Mouse (Mus musculus): ENCODE data around the gene Golph3l. TPM values are rescaled to one million over a fixed set of nuclear protein-coding genes. Genes with fewer than 3 reads are reported as not detected.
"Not testable (repeated sequence)": the region's sequence is repeated elsewhere in the genome, so short reads cannot be mapped to it uniquely, and the experiment has no call there.

The Golph3l gene
- polyA plus RNA-seq, 1 experiment from 2014 or later = 38.5 TPM

DNA sequence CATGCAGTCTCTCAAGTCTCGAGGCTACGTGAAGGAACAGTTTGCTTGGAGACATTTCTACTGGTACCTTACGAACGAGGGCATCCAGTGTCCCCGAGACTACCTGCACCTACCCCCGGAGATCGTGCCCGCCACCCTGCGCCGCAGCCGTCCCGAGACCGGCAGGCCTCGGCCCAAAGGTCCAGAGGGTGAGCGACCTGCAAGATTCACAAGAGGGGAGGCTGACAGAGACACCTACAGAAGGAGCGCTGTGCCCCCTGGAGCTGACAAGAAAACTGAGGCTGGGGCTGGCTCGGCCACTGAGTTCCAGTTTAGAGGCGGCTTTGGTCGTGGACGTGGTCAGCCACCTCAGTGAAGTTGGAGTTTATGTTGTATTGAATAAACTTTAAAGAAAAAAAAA lies 33.7 kb downstream of the Golph3l start:
- 96% methylated on average over 18 of the region's 20 CpGs for WGBS
- not testable (repeated sequence) for H3K9me3 ChIP-seq (ENCODE audit: low read length); H3K27ac ChIP-seq (ENCODE audit: low read length); H3K4me1 ChIP-seq (ENCODE audit: insufficient read depth, low read length); H3K4me3 ChIP-seq (ENCODE audit: low read length); H3K9ac ChIP-seq (replicated peaks; ENCODE audit: low read length); H3K27me3 ChIP-seq (ENCODE audit: insufficient read depth, low read length); H3K4me2 ChIP-seq (replicated peaks; ENCODE audit: low read depth, low read length); ATAC-seq (ENCODE audit: low FRiP score, low TSS enrichment)
- peaks cover 13% of the 10 kb centered on the region; the same call in 1 of the 2 replicates for H3K36me3 ChIP-seq (ENCODE audit: insufficient read depth, low read length)

DNA sequence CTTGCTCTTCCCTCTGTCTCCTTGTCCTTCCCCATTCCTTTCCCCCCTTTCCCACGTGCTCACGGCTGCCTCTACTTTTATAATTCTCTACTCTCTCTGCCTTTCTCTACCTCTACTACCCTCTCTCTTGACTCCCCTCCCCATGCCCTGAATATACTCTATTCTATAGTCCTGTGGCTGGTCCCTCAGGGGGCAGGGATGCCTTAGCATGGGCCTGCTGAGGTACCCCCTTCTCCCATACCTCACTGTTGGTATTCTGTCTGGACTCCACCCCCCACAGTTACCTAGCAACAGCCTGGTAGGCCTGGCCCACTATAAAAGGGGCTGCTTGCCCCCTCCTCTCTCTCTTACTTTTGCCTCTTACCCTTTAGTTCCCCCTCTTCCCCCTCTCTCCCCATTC lies 34.8 kb downstream of the Golph3l start:
- no peak overlapping the region for H3K4me3 ChIP-seq (ENCODE audit: low read length)
- no peaks in the 10 kb centered on the region for H3K27me3 ChIP-seq (ENCODE audit: insufficient read depth, low read length)
- H3K36me3 ChIP-seq (ENCODE audit: insufficient read depth, low read length) = peaks cover 17% of the 10 kb centered on the region
- WGBS = 49% methylated on average over 2 of the region's 2 CpGs
- H3K9me3 ChIP-seq (ENCODE audit: low read length) = no peaks in the 10 kb centered on the region
- ATAC-seq (ENCODE audit: low FRiP score, low TSS enrichment) = no peak
- no peak overlapping the region for H3K4me2 ChIP-seq (replicated peaks; ENCODE audit: low read depth, low read length)
- H3K9ac ChIP-seq (replicated peaks; ENCODE audit: low read length) = no peak overlapping the region
- H3K27ac ChIP-seq (ENCODE audit: low read length) = no peak overlapping the region
- H3K4me1 ChIP-seq (ENCODE audit: insufficient read depth, low read length) = peaks cover 12% of the 10 kb centered on the region

GRCm38 (mm10) chr3:95623991-95624515 lies 35.3 kb downstream of the Golph3l start:
- WGBS = 64% methylated on average over 4 of the region's 5 CpGs
- peak overlapping the region; percentile 74 for H3K9ac ChIP-seq (replicated peaks; ENCODE audit: low read length)
- peak overlapping the region; percentile 91 for H3K27ac ChIP-seq (ENCODE audit: low read length)
- H3K4me2 ChIP-seq (replicated peaks; ENCODE audit: low read depth, low read length) = peak overlapping the region; percentile 58
- H3K9me3 ChIP-seq (ENCODE audit: low read length); H3K27me3 ChIP-seq (ENCODE audit: insufficient read depth, low read length); ATAC-seq (ENCODE audit: low FRiP score, low TSS enrichment): not testable (repeated sequence)
- H3K36me3 ChIP-seq (ENCODE audit: insufficient read depth, low read length) = peaks cover 20% of the 10 kb centered on the region
- peak overlapping the region; percentile 77 for H3K4me3 ChIP-seq (ENCODE audit: low read length)
- peaks cover 12% of the 10 kb centered on the region for H3K4me1 ChIP-seq (ENCODE audit: insufficient read depth, low read length)

DNA sequence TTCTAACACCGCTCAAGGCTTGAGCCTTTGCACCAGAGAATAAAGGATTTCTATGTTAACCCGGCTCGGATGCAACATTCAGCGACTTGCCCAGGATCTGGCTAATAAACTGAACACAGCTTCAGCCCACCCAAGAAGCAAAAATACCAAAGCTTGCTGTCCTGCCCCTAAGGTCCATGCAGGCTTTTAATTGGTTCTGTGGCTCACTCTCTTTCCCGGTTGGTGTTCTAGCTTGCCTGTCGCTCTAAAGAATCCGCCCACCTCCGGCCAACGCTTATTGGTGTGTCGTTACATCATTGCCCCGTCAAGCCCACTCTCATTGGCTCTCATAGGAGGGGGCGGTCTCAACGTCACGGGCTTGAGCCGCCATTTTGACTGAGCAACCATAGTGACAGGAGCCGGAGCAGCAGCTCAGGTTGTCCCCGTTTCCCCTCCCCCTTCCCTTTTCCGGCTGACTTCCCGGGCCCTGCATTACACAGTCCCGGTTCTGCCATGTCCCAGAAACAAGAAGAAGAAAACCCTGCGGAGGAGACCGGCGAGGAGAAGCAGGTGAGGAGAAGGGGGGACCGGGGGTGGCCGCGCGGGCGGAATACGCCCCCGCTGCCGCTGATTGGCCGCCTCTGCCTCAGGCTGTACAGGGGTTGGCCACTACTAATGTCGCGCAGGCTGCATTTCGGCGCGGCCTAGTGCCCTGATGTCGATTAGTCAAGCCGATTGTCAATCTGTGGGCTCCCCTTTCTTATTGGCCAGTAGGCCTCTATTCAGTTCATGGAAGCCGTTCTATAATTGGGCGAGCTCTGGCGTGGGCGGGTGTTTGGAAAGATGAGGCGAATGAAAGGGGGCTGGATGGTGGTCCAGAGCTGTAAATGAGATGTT lies 36.1 kb downstream of the Golph3l start, which contains the start of gene Ensa:
Gene Ensa, plus strand, starts transcription at position 366 of the 876 bp plus-strand sequence.
- no peaks in the 10 kb centered on the region for H3K9me3 ChIP-seq (ENCODE audit: low read length)
- peak within 1 kb of the TSS; percentile 91 for H3K27ac ChIP-seq (ENCODE audit: low read length)
- H3K4me1 ChIP-seq (ENCODE audit: insufficient read depth, low read length) = peaks cover 12% of the 10 kb centered on the region
- H3K4me2 ChIP-seq (replicated peaks; ENCODE audit: low read depth, low read length) = peak within 1 kb of the TSS; percentile 81
- ATAC-seq (ENCODE audit: low FRiP score, low TSS enrichment) = peak; percentile 99
- H3K36me3 ChIP-seq (ENCODE audit: insufficient read depth, low read length) = peaks cover 27% of the 10 kb centered on the region
- peak within 1 kb of the TSS; percentile 77 for H3K4me3 ChIP-seq (ENCODE audit: low read length)
- H3K9ac ChIP-seq (replicated peaks; ENCODE audit: low read length) = peak within 1 kb of the TSS; percentile 80
- no peaks in the 10 kb centered on the region for H3K27me3 ChIP-seq (ENCODE audit: insufficient read depth, low read length)
- under 1% methylated on average over 44 of the region's 44 CpGs for WGBS

DNA sequence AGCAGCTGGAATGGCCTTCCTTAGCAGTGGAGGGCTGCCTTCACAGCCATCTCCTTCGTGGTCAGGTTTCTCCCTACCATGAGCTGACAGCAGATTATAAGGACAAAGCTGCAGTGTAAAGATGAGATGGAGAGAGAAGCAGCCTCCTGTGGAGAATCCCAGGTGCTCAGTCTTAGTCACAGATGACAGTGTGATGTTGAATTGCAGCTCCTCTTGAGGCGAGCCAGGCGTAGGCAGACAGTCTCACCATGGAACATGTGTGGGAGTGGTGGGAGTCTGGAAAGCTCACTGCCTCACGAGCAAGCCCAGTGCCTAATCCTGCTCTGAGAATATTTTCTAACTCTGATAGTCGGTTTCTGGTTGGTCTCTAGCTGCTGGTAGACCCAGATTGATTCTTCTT lies 39.0 kb downstream of the Golph3l start:
- H3K9ac ChIP-seq (replicated peaks; ENCODE audit: low read length) = no peak overlapping the region
- no peak for ATAC-seq (ENCODE audit: low FRiP score, low TSS enrichment)
- no peaks in the 10 kb centered on the region for H3K27me3 ChIP-seq (ENCODE audit: insufficient read depth, low read length)
- no peak overlapping the region for H3K4me3 ChIP-seq (ENCODE audit: low read length)
- no peaks in the 10 kb centered on the region for H3K9me3 ChIP-seq (ENCODE audit: low read length)
- H3K27ac ChIP-seq (ENCODE audit: low read length) = no peak overlapping the region
- no peak overlapping the region for H3K4me2 ChIP-seq (replicated peaks; ENCODE audit: low read depth, low read length)
- peaks cover 12% of the 10 kb centered on the region for H3K4me1 ChIP-seq (ENCODE audit: insufficient read depth, low read length)
- H3K36me3 ChIP-seq (ENCODE audit: insufficient read depth, low read length) = peaks cover 42% of the 10 kb centered on the region
- 66% methylated on average over 5 of the region's 5 CpGs for WGBS

DNA sequence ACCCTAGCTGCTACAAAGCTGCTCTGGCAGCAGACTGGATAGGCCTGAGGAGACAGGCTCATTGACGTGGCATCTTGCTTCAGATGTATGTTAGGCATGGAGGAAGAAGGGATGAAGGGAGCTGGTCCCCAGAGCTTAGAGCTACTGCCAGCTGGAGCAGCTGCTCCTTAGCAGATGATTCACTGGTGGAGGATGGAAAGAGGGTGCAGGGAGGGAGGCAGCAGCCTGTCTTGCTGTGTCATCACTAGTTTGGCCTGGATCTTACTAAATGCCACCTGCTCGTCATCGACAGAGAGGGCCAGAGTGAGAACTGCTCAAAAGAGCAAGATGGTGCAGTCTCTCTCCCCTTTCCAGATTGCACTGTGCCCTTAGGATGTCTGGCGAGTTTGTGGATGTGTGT lies 41.0 kb downstream of the Golph3l start:
- H3K4me3 ChIP-seq (ENCODE audit: low read length) = no peak overlapping the region
- H3K4me2 ChIP-seq (replicated peaks; ENCODE audit: low read depth, low read length) = no peak overlapping the region
- WGBS = 88% methylated on average over 4 of the region's 4 CpGs
- no peaks in the 10 kb centered on the region for H3K9me3 ChIP-seq (ENCODE audit: low read length)
- ATAC-seq (ENCODE audit: low FRiP score, low TSS enrichment) = no peak
- H3K9ac ChIP-seq (replicated peaks; ENCODE audit: low read length) = no peak overlapping the region
- peaks cover 14% of the 10 kb centered on the region for H3K4me1 ChIP-seq (ENCODE audit: insufficient read depth, low read length)
- H3K36me3 ChIP-seq (ENCODE audit: insufficient read depth, low read length) = peaks cover 56% of the 10 kb centered on the region
- H3K27me3 ChIP-seq (ENCODE audit: insufficient read depth, low read length) = no peaks in the 10 kb centered on the region
- no peak overlapping the region for H3K27ac ChIP-seq (ENCODE audit: low read length)

DNA sequence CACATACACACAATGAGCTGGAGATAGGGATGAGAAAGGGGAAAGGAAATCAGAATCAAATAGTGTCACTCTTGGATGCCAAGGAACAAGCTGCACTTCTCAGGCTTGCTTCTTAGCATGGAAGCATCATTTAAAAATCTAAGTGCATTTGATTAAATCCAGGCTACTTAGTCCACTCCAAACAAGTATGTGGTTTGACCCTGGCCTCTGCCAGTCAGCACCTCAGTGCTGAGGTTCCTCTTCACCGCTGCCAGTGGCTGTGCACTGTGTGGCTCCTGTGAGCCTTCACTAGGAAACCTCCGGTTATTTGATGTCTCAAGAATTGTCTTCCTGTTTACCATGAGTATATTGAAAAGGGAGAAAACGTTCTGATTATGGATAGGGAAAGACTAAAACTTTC lies 42.1 kb downstream of the Golph3l start:
- Histone ChIP-seq H3K4me3 (ENCODE audit: low read length) (no peak overlapping the region), H3K27me3 (ENCODE audit: insufficient read depth, low read length) (no peaks in the 10 kb centered on the region), H3K9ac (replicated peaks; ENCODE audit: low read length) (no peak overlapping the region), H3K4me2 (replicated peaks; ENCODE audit: low read depth, low read length) (no peak overlapping the region), H3K9me3 (ENCODE audit: low read length) (no peaks in the 10 kb centered on the region), H3K4me1 (ENCODE audit: insufficient read depth, low read length) (peaks cover 18% of the 10 kb centered on the region), H3K36me3 (ENCODE audit: insufficient read depth, low read length) (peaks cover 59% of the 10 kb centered on the region), H3K27ac (ENCODE audit: low read length) (no peak overlapping the region)
- WGBS = 78% methylated on average over 3 of the region's 3 CpGs
- no peak for ATAC-seq (ENCODE audit: low FRiP score, low TSS enrichment)

DNA sequence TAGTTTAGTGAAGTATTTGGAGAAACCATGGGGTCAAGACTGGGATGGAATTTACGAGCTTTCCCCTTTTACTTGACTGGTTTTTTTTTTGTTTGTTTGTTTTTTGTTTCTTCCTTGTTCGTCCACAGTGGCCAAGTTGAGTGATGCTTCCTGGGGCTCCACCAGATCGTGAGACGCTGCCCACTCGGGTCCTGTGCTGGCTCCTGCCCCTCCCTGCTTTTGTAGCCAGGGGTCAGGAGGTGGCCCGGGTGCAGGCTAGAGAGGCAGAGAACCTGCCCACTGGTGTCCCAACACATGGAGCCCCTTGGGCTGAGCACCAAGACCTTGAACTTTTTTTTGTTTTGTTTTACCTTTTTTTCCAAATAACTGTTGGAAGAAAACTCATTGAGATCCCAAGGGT lies 42.6 kb downstream of the Golph3l start:
- 54% methylated on average over 6 of the region's 6 CpGs for WGBS
- Histone ChIP-seq H3K4me3 (ENCODE audit: low read length) (no peak overlapping the region), H3K9me3 (ENCODE audit: low read length) (no peaks in the 10 kb centered on the region), H3K9ac (replicated peaks; ENCODE audit: low read length) (no peak overlapping the region), H3K36me3 (ENCODE audit: insufficient read depth, low read length) (peaks cover 60% of the 10 kb centered on the region), H3K27me3 (ENCODE audit: insufficient read depth, low read length) (no peaks in the 10 kb centered on the region), H3K4me1 (ENCODE audit: insufficient read depth, low read length) (peaks cover 18% of the 10 kb centered on the region), H3K4me2 (replicated peaks; ENCODE audit: low read depth, low read length) (no peak overlapping the region), H3K27ac (ENCODE audit: low read length) (no peak overlapping the region)
- no peak for ATAC-seq (ENCODE audit: low FRiP score, low TSS enrichment)

GRCm38 (mm10) chr3:95632648-95633588 lies 44.2 kb downstream of the Golph3l start:
- H3K9ac ChIP-seq (replicated peaks; ENCODE audit: low read length) = no peak overlapping the region
- peaks cover 14% of the 10 kb centered on the region for H3K4me1 ChIP-seq (ENCODE audit: insufficient read depth, low read length)
- no peaks in the 10 kb centered on the region for H3K27me3 ChIP-seq (ENCODE audit: insufficient read depth, low read length)
- no peak overlapping the region for H3K4me2 ChIP-seq (replicated peaks; ENCODE audit: low read depth, low read length)
- no peaks in the 10 kb centered on the region for H3K9me3 ChIP-seq (ENCODE audit: low read length)
- no peak overlapping the region for H3K4me3 ChIP-seq (ENCODE audit: low read length)
- no peak overlapping the region for H3K27ac ChIP-seq (ENCODE audit: low read length)
- no peak for ATAC-seq (ENCODE audit: low FRiP score, low TSS enrichment)
- 65% methylated on average over 12 of the region's 12 CpGs for WGBS
- H3K36me3 ChIP-seq (ENCODE audit: insufficient read depth, low read length) = peaks cover 63% of the 10 kb centered on the region
